Mouse (Mus musculus) stomach, postnatal 0 days (tissue): ENCODE results near the gene Nppb.

Source experiments
- CTCF ChIP-seq: IDR thresholded peaks from 2 replicates; pipeline ENCODE4 v1.5.1; 2016; ENCODE audit warnings: antibody characterized with exemption, low read depth, mild to moderate bottlenecking, moderate library complexity
- EP300 ChIP-seq: optimal IDR thresholded peaks from 2 replicates; pipeline ENCODE3; 2016; ENCODE audit warnings: antibody characterized with exemption

DNA sequence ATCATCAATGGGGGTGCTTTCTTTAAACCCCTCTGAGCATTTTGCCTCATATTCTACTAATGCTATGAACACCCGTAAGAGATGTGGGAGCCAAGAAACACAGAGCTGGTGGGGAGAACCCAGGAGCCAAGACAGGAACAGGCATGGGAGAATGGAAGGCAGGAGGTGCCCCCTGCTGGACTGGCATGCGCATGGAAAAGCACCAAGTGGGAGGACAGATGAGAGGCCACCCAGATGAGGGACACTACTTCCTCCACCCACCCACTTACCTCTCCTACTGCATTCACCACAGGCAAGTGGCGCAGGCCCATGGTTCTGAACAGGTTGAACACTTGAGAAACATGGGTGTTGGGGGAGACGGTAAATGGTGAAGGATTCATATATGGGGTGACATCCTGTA, 22.8 kb downstream of the Nppb start:
- TF ChIP-seq CTCF (peak; percentile 79), EP300 (no peak)
